Mouse (Mus musculus): ENCODE data around the gene Dcaf1.
A peak's percentile ranks its signal among the peaks of the same experiment; 100 is the strongest.

Gene Dcaf1

GRCm38 (mm10) chr9:106821618-106822380, at the start of gene Dcaf1:
Dcaf1 (plus strand) TSS chr9:106821874.
- peak; percentile 97 for DNase-seq

- DNase-seq: no peak
These were observed 45.6 kb upstream of the Dcaf1 start for GRCm38 (mm10) chr9:106776116-106776515.

GRCm38 (mm10) chr9:106777423-106777822, 44.3 kb upstream of the Dcaf1 start:
- DNase-seq: no peak

GRCm38 (mm10) chr9:106778319-106778718, 43.4 kb upstream of the Dcaf1 start:
- DNase-seq: no peak

GRCm38 (mm10) chr9:106780086-106780485, 41.6 kb upstream of the Dcaf1 start:
- no peak for DNase-seq

GRCm38 (mm10) chr9:106783554-106783953, 38.1 kb upstream of the Dcaf1 start:
- peak; percentile 17 for DNase-seq

- DNase-seq: peak; percentile 8
These were observed 36.5 kb upstream of the Dcaf1 start for GRCm38 (mm10) chr9:106785206-106785605.

GRCm38 (mm10) chr9:106787979-106788811, 33.5 kb upstream of the Dcaf1 start:
- peak; percentile 17 for DNase-seq

- peak; percentile 91 for DNase-seq
These were observed 32.8 kb upstream of the Dcaf1 start, which contains the start of gene Rad54l2 for GRCm38 (mm10) chr9:106788812-106789321. Rad54l2 (minus strand) TSS chr9:106789194.

GRCm38 (mm10) chr9:106789363-106789762, 32.3 kb upstream of the Dcaf1 start:
- DNase-seq: no peak

GRCm38 (mm10) chr9:106790831-106791230, 30.8 kb upstream of the Dcaf1 start:
- peak; percentile 34 for DNase-seq

GRCm38 (mm10) chr9:106806503-106806902, 15.2 kb upstream of the Dcaf1 start:
- no peak for DNase-seq

GRCm38 (mm10) chr9:106818191-106818590, 3.5 kb upstream of the Dcaf1 start:
- no peak for DNase-seq

GRCm38 (mm10) chr9:106819201-106819600, 2.5 kb upstream of the Dcaf1 start:
- peak; percentile 16 for DNase-seq

GRCm38 (mm10) chr9:106821050-106821617, 540 bp upstream of the Dcaf1 start:
- no peak for DNase-seq

- peak; percentile 94 for DNase-seq
These were observed 869 bp downstream of the Dcaf1 start for GRCm38 (mm10) chr9:106822381-106823104.

- no peak for DNase-seq
These were observed 18.9 kb downstream of the Dcaf1 start for GRCm38 (mm10) chr9:106840569-106840968.

GRCm38 (mm10) chr9:106842800-106843199, 21.1 kb downstream of the Dcaf1 start:
- DNase-seq: no peak

GRCm38 (mm10) chr9:106856664-106857063, 35.0 kb downstream of the Dcaf1 start:
- no peak for DNase-seq

GRCm38 (mm10) chr9:106858036-106858435, 36.4 kb downstream of the Dcaf1 start:
- DNase-seq: no peak

GRCm38 (mm10) chr9:106874216-106874615, 52.5 kb downstream of the Dcaf1 start:
- DNase-seq: no peak

- no peak for DNase-seq
These were observed 55.0 kb downstream of the Dcaf1 start for GRCm38 (mm10) chr9:106876666-106877065.

- DNase-seq: no peak
These were observed 57.8 kb downstream of the Dcaf1 start for GRCm38 (mm10) chr9:106879471-106879870.

Data from kidney, postnatal 14 days (tissue).